Mouse (Mus musculus): ENCODE measurements at regions not wholly inside any gene's neighbourhood (a gene's known extent, or its start where the extent isn't known, plus 50 kb on each side); places are given as distances from the start of the nearest gene placed in this dataset.
A peak's percentile ranks its signal among the peaks of the same experiment; 100 is the strongest.

- DNase-seq (ENCODE audit: low spot score in 2 of 2), result no peak
- intact Hi-C loops (cut with DNase I), result loop anchor here (10.0 kb wide), 1 partner anchor 165 kb away; no protein-coding TSS in a partner anchor
These were observed 263.9 kb downstream of the Atp10a start for GRCm38 (mm10) chr7:58919863-58920262.

GRCm38 (mm10) chr7:58920283-58920682 is 264.3 kb downstream of the Atp10a start:
- DNase-seq (ENCODE audit: low spot score in 2 of 2), result no peak
- intact Hi-C loops (cut with DNase I), result loop anchor here (10.0 kb wide), 1 partner anchor 165 kb away; no protein-coding TSS in a partner anchor

- DNase-seq (ENCODE audit: low spot score in 2 of 2), result no peak
- intact Hi-C loops (cut with DNase I), result loop anchor here (10.0 kb wide), 1 partner anchor 160 kb away; no protein-coding TSS in a partner anchor
These were observed 269.0 kb downstream of the Atp10a start for GRCm38 (mm10) chr7:58924975-58925374.

GRCm38 (mm10) chr7:58925406-58925805 is 269.4 kb downstream of the Atp10a start:
- intact Hi-C loops (cut with DNase I), result loop anchor here (10.0 kb wide), 1 partner anchor 159 kb away; no protein-coding TSS in a partner anchor
- DNase-seq (ENCODE audit: low spot score in 2 of 2), result peak; percentile 7 to 26

- intact Hi-C loops (cut with DNase I), result no loop called here
- DNase-seq (ENCODE audit: low spot score in 2 of 2), result no peak
These were observed 271.1 kb upstream of the Ube3a start for GRCm38 (mm10) chr7:58957448-58957847.

GRCm38 (mm10) chr7:59007196-59007595 is 221.4 kb upstream of the Ube3a start:
- intact Hi-C loops (cut with DNase I), result no loop called here
- DNase-seq (ENCODE audit: low spot score in 2 of 2), result peak; percentile 13 to 21

- intact Hi-C loops (cut with DNase I), result no loop called here
- DNase-seq (ENCODE audit: low spot score in 2 of 2), result no peak
These were observed 214.9 kb upstream of the Ube3a start for GRCm38 (mm10) chr7:59013449-59014301.

- DNase-seq (ENCODE audit: low spot score in 2 of 2), result no peak
- intact Hi-C loops (cut with DNase I), result no loop called here
These were observed 214.3 kb upstream of the Ube3a start for GRCm38 (mm10) chr7:59014302-59014677.

- DNase-seq (ENCODE audit: low spot score in 2 of 2), result no peak
- intact Hi-C loops (cut with DNase I), result loop anchor here (10.0 kb wide), 1 partner anchor 183 kb away; no protein-coding TSS in a partner anchor
These were observed 201.1 kb upstream of the Ube3a start for GRCm38 (mm10) chr7:59027437-59027836.
